Mouse (Mus musculus) liver, adult 2 months (tissue): ENCODE measurements around the gene Lhx3. TPM values are rescaled to one million over a fixed set of nuclear protein-coding genes. Genes with fewer than 3 reads are reported as not detected.

Experiments
- DNase-seq: peaks from one replicate; pipeline ENCODE4 v3.0.0-alpha.2; 2011; ENCODE audit warnings: low read depth, low spot score; ENCODE audit errors: extremely low read depth
- H3K27ac ChIP-seq: fragments of 200-500 bp; replicated peaks from 2 replicates; pipeline ENCODE4 v1.5.1; 2012; ENCODE audit warnings: low read depth, mild to moderate bottlenecking, control low read depth, inconsistent platforms, low read length; ENCODE audit not compliant: insufficient read depth
- H3K27me3 ChIP-seq: fragments of 200-500 bp; 2 replicates; pipeline ENCODE4 v1.6.1; 2012; ENCODE audit warnings: mild to moderate bottlenecking, moderate library complexity, low read length, inconsistent platforms; ENCODE audit not compliant: control insufficient read depth, insufficient read depth
- H3K36me3 ChIP-seq: fragments of 200-500 bp; 2 replicates; pipeline ENCODE4 v1.6.1; 2012; ENCODE audit warnings: low read length, inconsistent platforms; ENCODE audit not compliant: control insufficient read depth, insufficient read depth
- H3K4me1 ChIP-seq: fragments of 200-500 bp; 2 replicates; pipeline ENCODE4 v1.6.1; 2011; ENCODE audit warnings: low read length; ENCODE audit not compliant: control insufficient read depth, insufficient read depth
- H3K4me3 ChIP-seq: fragments of 200-500 bp; 2 replicates; pipeline ENCODE4 v1.5.1; 2011; ENCODE audit warnings: low read depth, mild to moderate bottlenecking, control low read depth, low read length, moderate library complexity; ENCODE audit not compliant: insufficient read depth
- H3K79me2 ChIP-seq: fragments of 200-500 bp; 2 replicates; pipeline ENCODE4 v1.6.1; 2012; ENCODE audit warnings: inconsistent platforms, mild to moderate bottlenecking, low read length, moderate library complexity; ENCODE audit not compliant: control insufficient read depth, insufficient read depth
- H3K9ac ChIP-seq: fragments of 200-500 bp; 2 replicates; pipeline ENCODE4 v1.6.1; 2012; ENCODE audit warnings: low read depth, mild to moderate bottlenecking, control low read depth, inconsistent platforms, low read length
- CTCF ChIP-seq: fragments of 200-500 bp; IDR thresholded peaks from 2 replicates; pipeline ENCODE4 v1.5.1; 2011; ENCODE audit warnings: low read depth, low read length, control low read depth
- POLR2A ChIP-seq: fragments of 200-500 bp; IDR thresholded peaks from 2 replicates; pipeline ENCODE4 v1.6.1; 2011; ENCODE audit warnings: low read length, control low read depth; ENCODE audit not compliant: insufficient read depth; ENCODE audit errors: extremely low read depth
- WGBS: fragments of 180-500 bp; shearing (Covaris S2); methylation state at CpG from one replicate; pipeline ENCODE4 v1.1.7; 2018; 5-methylcytosine and 5-hydroxymethylcytosine counted together
- polyA plus RNA-seq: library from polyadenylated mRNA; depleted of rRNA; stranded (reverse); fragments of >200 nt; gene quantifications from 2 replicates; pipeline ENCODE4 v1.2.3, GENCODE M21; 2012
- total RNA-seq: library from RNA; depleted of rRNA; stranded (reverse); fragments of >200 nt; gene quantifications from 2 replicates; pipeline ENCODE4 v1.2.3, GENCODE M21; 2014

Lhx3 gene
- total and polyA plus RNA-seq, 2 experiments, result not detected

DNA sequence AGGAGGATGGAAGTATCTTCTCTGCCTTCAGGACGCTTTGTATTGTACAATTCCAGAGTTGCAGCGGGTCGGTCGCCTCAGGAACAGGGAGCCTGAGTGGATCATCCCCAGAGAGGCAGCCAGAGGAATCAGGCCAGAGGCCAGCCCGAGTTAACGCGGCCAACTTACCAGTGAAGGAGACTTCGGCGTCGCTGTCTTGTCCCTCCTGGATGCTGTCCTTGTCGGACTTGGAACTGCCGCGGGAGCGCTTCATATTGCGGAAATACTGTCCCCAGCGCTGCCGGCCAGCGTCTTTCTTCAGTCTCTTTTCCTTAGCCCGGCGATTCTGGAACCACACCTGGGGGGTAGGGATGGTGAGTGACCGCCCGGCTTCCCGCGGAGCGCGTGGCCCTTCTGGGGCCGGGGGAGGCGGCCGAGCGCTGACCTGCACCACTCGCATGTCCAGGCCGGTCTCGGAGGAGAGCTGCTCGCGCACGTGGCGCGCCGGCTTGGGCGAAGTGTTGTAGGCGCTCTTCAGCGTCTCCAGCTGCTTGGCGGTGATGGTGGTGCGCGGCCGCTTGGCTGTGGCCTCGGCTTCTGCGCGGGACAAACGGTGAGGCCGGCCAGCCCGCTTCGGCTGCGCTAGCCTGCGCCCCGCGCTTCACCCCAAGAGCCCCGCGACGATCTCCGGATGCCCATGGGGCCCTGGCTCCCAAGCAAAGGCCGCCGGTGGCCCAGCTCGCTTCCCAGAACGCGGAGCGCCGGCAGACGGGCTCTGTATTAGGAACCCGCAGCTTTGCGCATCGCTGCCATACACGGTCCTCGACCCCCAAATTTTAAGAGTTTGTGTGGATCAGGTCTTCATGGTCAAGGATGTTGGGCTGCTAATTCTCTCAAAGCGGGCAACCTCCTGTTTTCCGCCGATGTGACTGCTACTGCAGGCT is 5.9 kb downstream of the Lhx3 start:
- H3K4me1 ChIP-seq, result no peaks in the 10 kb centered on the region
- H3K36me3 ChIP-seq, result no peaks in the 10 kb centered on the region
- no peak overlapping the region for H3K9ac ChIP-seq
- H3K27ac ChIP-seq, result no peak overlapping the region
- no peak for DNase-seq
- peaks cover 44% of the 10 kb centered on the region for H3K27me3 ChIP-seq
- no peak overlapping the region for H3K4me3 ChIP-seq
- WGBS, result 2% methylated on average over 77 of the region's 77 CpGs
- TF ChIP-seq POLR2A (no peak), CTCF (no peak)
- H3K79me2 ChIP-seq, result no peaks in the 10 kb centered on the region

DNA sequence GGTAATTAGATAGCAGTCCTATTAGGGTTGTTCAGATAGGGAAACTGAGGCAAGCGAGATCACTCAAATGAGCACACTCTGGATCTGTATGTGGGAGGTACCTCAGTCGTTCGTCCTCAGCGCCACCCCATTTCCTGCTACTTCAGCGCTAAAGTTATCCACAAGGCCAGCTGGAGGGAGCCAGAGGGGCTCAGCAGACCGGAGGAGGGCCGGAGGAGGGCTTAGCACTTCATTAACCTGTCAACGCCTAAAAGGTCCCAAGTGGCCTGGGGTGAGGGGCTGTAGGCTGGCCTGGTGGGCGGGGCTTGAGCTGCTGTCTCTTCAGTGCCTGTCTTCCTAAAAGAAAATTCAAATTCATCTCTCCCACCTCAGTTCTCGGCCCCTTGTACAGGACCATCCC is 9.6 kb downstream of the Lhx3 start:
- H3K36me3 ChIP-seq, result no peaks in the 10 kb centered on the region
- no peak for TF ChIP-seq POLR2A
- TF ChIP-seq CTCF, result no peak
- no peak overlapping the region for H3K27ac ChIP-seq
- H3K9ac ChIP-seq, result no peak overlapping the region
- peaks cover 26% of the 10 kb centered on the region for H3K27me3 ChIP-seq
- H3K4me3 ChIP-seq, result no peak overlapping the region
- no peaks in the 10 kb centered on the region for H3K79me2 ChIP-seq
- no peak for DNase-seq
- H3K4me1 ChIP-seq, result no peaks in the 10 kb centered on the region
- 12% methylated on average over 10 of the region's 10 CpGs for WGBS

- Histone ChIP-seq H3K79me2 (no peaks in the 10 kb centered on the region), H3K4me1 (no peaks in the 10 kb centered on the region), H3K27ac (no peak overlapping the region), H3K27me3 (peaks cover 11% of the 10 kb centered on the region; the same call in 1 of the 2 replicates), H3K4me3 (no peak overlapping the region), H3K36me3 (no peaks in the 10 kb centered on the region), H3K9ac (no peak overlapping the region)
- peak; percentile 4 for DNase-seq
- TF ChIP-seq POLR2A, result no peak
- TF ChIP-seq CTCF, result no peak
- 42% methylated on average over 7 of the region's 7 CpGs for WGBS
These were observed 13.3 kb downstream of the Lhx3 start for GRCm38 (mm10) chr2:26194552-26195339.

- no peaks in the 10 kb centered on the region for H3K4me1 ChIP-seq
These were observed 19.6 kb downstream of the Lhx3 start for GRCm38 (mm10) chr2:26188517-26188916.

DNA sequence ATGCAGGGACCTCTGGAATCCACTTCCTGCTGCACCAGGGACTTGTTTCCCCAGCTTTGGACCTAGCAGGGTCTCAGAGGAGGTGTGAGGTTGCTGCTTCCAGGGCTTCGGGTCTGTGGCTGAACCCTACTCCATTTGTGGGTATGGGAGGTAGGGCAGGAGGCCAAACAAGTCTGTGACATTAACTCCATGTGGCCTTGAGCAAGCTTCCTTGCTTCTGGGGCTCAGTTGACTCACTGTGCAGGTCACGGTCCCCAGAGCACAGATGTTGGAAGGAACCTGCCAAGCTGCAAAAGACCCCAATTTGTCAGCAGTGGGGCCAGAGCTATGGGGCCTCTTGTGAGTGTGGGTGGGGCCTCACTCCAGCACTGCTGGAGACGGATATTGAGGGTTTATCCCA is 23.7 kb downstream of the Lhx3 start:
- 65% methylated on average over 3 of the region's 3 CpGs for WGBS
- H3K9ac ChIP-seq, result no peak overlapping the region
- no peaks in the 10 kb centered on the region for H3K4me1 ChIP-seq
- no peaks in the 10 kb centered on the region for H3K79me2 ChIP-seq
- no peaks in the 10 kb centered on the region for H3K27me3 ChIP-seq
- no peaks in the 10 kb centered on the region for H3K36me3 ChIP-seq
- TF ChIP-seq CTCF (no peak), POLR2A (no peak)
- H3K27ac ChIP-seq, result no peak overlapping the region
- DNase-seq, result no peak
- H3K4me3 ChIP-seq, result no peak overlapping the region

More at GRCm38 (mm10) chr2:26188517-26188916, 19.6 kb downstream of the Lhx3 start:
- peak; percentile 8 for DNase-seq
- Histone ChIP-seq H3K27me3 (no peaks in the 10 kb centered on the region), H3K4me3 (no peak overlapping the region), H3K27ac (no peak overlapping the region), H3K9ac (no peak overlapping the region), H3K79me2 (no peaks in the 10 kb centered on the region), H3K36me3 (no peaks in the 10 kb centered on the region)
- TF ChIP-seq POLR2A (no peak), CTCF (no peak)
- 67% methylated on average over 5 of the region's 5 CpGs for WGBS
